Mouse (Mus musculus) spleen, adult 2 months (tissue): ENCODE data around the gene Gdf7.

Source experiments
- CTCF ChIP-seq: fragments of 200-500 bp; IDR thresholded peaks from 2 replicates; pipeline ENCODE4 v1.5.1; 2011; ENCODE audit warnings: mild to moderate bottlenecking, inconsistent platforms; ENCODE audit not compliant: insufficient read depth, insufficient read length, insufficient replicate concordance; ENCODE audit errors: extremely low read depth
- POLR2A ChIP-seq: fragments of 200-500 bp; IDR thresholded peaks from 2 replicates; pipeline ENCODE4 v1.6.1; 2011; ENCODE audit warnings: low read depth, low read length, inconsistent platforms

GRCm38 (mm10) chr12:8273471-8274171 is 28.1 kb downstream of the Gdf7 start:
- TF ChIP-seq POLR2A (no peak), CTCF (no peak)
